Mouse (Mus musculus): ENCODE results near the gene Zc3h7a.
"Not testable (repeated sequence)": the region's sequence is repeated elsewhere in the genome, so short reads cannot be mapped to it uniquely, and the experiment has no call there.

Zc3h7a gene

DNA sequence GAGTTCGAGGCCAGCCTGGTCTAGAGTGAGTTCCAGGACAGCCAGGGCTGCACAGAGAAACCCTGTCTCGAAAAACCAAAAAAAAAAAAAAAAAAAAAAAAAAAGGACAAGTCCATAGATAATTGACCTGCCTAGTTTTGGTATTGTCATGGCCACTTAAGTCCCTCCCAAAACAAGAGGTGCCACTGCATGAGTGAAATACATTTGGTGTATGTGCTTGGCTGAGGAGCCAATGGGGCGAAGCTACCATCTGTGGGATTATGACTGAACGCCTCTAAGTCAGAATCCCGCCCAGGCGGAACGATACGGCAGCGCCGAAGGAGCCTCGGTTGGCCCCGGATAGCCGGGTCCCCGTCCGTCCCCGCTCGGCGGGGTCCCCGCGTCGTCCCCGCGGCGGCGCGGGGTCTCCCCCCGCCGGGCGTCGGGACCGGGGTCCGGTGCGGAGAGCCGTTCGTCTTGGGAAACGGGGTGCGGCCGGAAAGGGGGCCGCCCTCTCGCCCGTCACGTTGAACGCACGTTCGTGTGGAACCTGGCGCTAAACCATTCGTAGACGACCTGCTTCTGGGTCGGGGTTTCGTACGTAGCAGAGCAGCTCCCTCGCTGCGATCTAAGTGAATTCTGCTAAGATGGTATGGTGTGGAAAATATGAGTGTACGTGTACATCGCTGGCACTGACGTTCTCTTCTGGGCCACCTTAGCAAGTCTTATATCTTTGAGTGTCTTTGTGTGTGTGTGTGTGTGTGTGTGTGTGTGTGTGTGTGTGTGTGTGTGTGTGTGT is 32.3 kb downstream of the Zc3h7a start:
- not testable (repeated sequence) for DNase-seq (ENCODE audit: low read depth, low spot score)

DNA sequence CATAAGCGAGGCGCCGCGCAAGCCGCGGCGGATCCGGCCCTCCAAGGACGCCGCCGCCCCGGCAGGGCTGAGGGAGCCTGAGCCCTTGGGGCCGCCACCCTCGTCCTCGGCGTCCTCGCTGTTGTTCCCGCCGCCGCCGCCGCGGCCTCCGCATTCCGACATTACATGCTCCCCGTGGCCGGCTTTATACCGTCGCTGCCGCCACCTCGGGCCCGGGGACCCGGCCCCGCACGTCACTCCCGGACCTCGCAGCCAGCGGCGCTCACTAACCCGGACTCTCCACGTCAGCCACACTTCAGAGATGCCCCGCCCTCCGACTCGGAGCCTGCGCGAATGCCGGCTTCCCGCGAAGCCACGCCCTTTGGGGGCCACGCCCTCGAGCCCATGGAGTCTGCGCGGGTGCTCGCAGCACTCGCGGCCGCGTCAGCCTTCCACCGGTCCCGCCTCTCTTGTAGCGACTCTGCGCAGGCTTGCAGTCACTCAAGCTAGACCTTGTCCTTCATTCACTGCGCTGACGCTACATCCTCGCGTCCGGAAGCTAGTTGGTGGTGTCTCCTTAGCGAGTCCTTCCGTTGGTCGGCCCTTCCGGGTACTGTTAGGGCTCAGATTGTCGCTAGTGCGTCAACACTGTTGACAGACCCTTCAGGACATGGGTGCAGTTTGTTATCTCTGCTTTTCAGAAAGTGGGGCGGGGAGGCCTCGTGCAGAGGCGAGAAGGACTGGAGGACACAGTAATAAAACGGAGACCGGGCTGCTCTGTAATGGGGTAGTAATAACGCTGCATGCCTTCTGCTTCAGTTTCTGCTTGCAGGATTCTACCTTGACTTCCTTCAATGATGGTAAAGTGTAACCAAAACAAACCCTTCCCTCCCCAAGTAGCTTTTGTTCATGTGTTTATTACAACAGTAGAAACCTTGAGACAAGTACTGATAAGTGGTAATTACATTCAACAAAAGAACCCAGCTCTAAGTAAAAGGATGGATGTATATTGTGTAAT is 41.5 kb downstream of the Zc3h7a start, which contains the start of gene Txndc11:
Gene Txndc11 (minus strand): TSS at position 303 of the 997 bp plus-strand sequence.
- peak; percentile 98 for DNase-seq (ENCODE audit: low read depth, low spot score)

DNA sequence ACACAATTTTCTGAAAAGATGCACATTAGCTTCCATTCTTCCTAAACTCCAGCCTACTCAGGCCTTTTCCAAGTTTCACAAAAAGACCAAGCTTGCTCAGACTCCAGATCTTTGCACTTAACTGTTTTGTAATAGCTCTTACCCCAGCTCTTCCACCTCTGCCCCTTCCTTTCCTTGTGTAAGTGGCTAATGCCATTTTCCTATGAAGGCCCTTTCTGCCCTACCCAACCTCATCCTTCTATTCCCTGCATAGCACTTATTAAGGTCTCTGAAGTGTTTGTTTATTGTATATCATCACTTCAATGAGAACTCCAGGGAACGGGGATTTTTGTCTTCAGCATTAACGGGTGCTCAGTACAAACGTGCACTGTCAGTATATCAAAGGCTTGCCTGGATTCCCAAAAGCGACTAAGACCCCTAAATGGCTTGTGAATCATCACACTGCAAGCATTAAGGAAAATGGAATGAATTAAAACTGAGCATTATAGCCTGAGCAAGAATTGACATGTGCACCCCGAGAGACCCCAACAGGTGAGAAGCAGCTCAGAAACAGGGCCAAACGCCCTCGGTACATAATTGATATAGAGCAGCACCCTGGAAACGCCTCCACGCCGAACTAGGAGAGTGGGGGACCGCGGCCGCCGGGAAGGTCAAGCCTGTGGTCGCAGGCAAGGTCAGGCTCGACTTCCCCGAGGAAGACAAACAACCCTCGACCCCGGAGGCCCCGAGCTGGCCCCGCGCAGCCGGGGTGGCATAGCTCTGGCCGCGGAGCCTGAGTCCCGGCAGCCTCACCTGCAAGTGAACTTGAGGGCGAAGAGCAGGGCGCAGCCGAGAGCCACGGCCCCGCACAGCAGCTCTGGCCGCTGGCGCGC is 42.5 kb downstream of the Zc3h7a start:
- no peak for DNase-seq (ENCODE audit: low read depth, low spot score)

DNA sequence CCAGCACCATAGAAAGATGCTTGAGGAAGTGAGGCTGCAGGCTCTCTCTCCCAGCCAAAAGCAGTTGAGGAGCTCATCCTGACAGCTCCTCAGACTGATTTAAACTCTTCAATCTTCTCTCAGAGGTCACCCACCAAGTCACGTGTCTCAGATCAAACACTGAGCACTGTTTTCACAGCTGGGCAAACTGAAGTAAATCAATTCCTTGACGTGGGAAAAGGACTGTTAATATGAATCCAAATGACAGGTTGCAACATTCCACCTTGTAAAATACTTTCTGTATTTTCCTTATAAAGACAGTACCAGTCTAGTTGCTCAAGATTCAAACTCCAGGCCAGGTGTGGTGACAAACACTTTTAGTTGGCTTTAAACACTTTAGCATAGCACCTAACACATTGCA is 43.4 kb downstream of the Zc3h7a start:
- peak; percentile 44 for DNase-seq (ENCODE audit: low read depth, low spot score)

DNA sequence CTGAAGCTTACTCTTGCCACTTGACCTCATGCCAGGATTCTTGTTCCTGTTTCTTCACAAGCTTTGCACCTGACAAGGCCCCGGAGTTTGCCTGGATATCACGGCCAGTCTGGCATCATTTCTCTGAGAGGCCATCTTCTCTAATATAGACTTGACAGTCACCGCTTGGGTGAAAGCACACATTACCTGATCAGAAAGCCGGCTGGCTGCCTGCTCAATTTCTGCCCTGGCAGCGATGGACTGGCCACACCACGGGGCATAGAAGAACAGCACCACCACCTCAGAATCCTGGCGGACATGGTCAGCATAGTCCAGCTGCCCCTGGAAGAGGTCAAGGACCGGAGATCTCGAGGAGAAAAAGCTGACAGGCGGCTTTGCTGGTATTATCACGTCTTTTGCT is 47.9 kb downstream of the Zc3h7a start:
- DNase-seq (ENCODE audit: low read depth, low spot score): no peak

DNA sequence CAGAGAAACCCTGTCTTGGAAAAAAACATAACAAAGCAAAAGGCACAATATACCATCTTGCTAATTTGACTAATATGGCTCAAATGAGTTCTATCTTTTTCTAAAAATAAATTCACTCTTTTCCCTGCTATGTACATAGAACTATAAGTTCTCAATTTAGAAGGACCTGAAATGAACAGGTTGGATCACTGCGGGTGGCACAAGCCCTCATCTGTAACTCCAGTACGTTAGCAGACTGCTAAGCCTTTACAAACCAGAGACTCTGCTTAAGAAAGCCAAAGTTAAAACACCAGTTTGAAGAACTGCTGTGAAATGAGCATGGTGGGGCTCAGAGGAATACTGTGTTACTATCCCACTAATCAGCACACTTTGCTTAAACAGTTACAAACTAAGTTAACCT is 50.8 kb downstream of the Zc3h7a start:
- no peak for DNase-seq (ENCODE audit: low read depth, low spot score)

DNA sequence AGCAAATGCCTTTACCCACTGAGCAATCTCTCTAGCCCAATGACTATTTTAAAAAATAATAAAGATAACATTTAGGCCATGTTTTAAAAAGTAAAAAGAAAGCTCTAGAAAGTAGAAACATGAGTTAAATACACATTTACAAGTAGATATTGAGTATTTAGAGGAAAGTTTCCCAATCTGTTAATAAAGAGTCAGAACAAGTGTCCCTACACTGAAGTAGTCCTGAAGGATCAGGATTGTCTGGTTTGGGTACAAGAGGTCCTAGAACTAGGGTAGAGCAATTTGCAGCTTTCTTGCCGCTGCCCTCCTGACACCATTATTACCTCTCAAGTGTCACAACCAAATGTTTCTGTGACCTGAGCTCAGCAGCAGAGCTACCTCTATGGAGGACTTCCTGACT is 52.1 kb downstream of the Zc3h7a start:
- no peak for DNase-seq (ENCODE audit: low read depth, low spot score)

DNA sequence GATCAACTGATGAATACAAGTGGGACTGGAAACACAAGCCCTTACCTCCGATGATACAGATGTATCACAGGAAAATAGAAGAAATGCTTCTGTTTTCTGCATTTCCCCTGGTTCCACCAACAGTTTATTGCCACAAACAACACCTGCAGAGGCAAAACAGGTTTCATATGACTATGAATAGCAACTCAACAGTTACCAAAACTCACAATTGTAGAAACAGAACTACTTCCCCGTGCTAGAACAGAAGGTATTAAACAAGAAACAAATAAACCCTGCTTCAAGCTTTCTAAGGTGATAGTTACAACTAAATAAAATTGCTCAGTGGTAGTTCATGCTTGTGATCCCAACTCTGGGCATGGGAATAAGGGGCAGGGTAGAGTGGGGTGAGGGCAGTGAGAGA is 53.6 kb downstream of the Zc3h7a start:
- DNase-seq (ENCODE audit: low read depth, low spot score): peak; percentile 81

DNA sequence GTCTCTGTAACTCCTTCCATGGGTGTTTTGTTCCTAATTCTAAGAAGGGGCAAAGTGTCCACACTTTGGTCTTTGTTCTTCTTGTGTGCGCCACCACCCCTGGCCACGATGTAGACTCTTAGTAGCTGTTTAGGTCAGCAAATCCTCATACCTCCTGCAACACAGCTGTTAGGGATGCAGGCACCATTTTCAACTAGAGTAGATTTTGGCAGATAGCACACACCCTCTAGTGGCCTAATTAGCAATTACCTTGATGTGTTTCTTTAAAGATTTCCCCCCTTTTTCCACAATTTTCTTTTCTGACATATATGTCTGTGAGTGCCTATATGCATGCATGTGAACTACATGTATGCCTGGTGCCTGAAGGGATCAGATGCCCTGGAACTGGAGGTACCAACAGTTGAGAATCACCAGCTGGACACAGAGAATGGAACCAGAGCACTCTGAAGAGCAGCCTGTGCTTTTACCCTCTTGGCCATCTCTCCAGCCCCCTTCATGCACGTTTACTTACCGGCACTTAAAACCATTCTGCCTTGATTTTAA is 66.9 kb downstream of the Zc3h7a start:
- peak; percentile 37 for DNase-seq (ENCODE audit: low read depth, low spot score)

DNA sequence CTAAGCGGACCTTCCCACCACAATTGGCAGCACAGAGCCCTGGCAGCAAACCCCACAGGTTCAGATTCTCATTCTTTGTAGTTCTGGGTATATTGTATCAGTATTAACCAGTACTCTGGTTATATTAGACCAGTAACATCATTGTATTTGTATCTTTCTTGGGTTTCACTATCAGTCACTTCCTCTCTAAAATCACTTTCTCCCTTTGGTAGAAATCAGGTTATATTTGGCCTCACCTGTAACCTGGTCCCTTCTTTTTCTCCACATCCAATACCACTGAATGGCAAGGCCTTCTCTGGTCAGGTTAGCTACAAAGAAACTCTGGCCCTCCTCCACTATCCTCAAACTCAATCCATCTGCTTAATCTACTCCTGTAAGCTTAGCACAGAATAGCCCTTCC is 71.3 kb downstream of the Zc3h7a start:
- DNase-seq (ENCODE audit: low read depth, low spot score): peak; percentile 55

DNA sequence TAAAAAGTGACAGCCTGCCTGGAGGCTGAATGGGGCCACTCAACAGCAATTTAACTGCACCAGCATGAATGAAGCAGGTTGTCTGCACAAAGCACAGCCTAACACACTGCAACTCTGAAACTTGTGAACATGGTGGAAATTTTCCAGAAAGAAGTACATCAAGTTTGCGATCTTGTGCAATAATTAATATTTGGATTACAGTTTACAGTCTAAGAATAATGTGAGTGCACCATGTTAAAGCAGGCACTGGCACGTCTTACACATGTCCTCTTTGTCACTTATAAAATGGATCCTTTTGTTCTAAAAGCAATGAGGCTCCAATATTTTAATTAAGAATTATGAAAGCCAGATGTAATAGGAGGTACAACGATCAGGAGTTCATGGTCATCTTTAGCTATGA is 78.9 kb downstream of the Zc3h7a start:
- no peak for DNase-seq (ENCODE audit: low read depth, low spot score)

DNA sequence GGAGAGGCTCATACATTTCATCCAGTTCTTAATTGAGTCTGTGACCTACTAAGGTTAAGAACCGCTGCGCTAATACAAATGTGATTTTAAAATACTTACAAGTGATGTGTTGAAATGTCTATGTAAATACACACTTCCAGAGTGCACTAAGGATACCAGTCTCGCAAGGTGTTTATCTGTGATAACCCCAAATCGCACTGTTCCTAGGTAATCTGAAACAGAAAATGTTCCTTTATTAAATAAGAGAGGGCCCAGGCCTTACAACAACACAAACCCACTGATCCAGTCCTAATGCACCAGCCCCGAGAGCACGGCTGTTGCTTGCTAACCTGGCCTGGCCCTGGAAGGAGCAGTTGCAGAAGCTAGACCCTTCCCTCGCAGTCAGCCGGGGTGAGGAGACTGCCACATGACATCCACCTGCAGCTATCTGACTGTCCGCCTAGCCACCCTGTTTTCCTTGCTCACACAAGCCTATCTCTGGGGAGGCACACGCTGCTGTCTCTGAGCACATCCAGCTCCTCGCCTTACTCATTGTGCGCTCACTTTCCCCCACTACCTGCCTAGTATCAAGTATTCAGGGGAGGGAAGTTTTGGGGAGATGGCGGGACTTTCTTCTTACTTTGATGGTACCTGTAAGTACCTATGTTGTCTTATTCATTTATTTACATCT is 82.3 kb downstream of the Zc3h7a start:
- DNase-seq (ENCODE audit: low read depth, low spot score): no peak

DNA sequence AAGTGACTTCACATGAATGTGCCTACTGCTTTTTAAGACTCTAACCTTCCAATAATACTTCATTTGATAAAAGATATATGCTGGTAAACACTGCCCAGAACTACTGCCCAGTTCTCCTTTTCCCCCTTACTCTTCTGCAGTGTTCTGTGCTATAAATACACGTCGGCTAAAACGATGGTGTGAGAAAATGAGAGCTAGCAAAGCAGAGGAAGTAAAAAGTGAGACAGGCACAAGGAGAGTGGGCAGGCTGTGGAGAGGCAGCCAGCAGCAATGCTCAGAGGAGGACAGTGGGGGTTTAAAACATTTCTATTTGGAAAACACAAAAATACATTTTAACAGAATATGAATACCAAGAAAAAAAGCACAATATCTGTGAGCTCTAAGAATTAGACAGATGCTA is 83.7 kb downstream of the Zc3h7a start:
- peak; percentile 47 for DNase-seq (ENCODE audit: low read depth, low spot score)

DNA sequence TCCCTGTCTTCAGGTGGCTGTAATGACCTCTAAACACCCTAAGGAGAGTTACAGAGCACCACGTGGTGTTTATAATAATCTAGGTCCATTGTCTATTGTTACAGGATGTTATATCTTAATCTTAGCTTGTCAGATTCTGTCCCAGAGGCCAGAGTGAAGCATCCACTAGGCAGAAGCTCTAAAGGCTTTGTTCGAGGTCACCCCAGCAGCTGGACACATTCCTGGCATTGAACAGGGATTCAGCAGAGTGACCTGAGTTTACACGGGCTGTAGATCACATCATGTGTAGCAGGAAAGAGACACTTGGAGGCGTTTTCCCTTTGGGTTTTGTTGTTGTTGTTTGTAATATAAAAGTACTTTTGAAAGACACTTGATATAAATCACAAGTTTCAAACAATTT is 84.1 kb downstream of the Zc3h7a start:
- DNase-seq (ENCODE audit: low read depth, low spot score): no peak

DNA sequence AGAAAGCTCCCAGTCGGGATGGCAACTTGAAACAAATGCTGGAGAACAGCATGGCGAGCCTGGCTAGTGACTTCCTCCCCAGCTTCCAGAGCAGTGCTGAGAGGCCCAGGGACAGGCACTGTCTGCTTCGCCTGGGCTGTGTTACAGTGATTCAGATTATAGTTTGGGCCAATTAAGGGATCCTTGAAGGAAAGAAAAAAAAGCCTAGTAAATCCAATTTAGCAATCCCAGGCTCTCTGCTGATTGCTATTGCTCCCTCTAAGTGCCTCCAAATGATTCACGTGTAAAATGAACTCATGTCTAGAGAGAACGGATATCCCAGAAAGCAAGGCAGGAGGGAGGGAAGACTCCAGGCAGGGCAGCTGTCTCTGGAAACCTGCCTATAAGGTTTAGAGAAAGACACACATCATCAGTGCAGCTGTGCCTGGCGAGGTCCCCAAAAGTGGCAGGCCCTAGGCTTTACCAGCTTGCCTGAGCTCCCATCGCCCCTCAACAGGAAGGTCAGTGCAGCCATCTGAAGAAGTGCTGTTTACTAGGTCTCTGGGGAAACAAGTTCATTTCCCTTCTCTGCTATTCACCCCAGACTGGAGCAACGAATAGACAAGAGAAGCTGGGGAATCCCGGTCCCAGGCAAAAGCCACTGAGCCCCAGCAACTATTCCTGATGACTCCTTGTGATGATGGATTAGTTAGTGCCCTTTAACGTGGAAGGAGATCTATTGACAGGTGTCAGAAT is 85.2 kb downstream of the Zc3h7a start:
- peak; percentile 29 for DNase-seq (ENCODE audit: low read depth, low spot score)

DNA sequence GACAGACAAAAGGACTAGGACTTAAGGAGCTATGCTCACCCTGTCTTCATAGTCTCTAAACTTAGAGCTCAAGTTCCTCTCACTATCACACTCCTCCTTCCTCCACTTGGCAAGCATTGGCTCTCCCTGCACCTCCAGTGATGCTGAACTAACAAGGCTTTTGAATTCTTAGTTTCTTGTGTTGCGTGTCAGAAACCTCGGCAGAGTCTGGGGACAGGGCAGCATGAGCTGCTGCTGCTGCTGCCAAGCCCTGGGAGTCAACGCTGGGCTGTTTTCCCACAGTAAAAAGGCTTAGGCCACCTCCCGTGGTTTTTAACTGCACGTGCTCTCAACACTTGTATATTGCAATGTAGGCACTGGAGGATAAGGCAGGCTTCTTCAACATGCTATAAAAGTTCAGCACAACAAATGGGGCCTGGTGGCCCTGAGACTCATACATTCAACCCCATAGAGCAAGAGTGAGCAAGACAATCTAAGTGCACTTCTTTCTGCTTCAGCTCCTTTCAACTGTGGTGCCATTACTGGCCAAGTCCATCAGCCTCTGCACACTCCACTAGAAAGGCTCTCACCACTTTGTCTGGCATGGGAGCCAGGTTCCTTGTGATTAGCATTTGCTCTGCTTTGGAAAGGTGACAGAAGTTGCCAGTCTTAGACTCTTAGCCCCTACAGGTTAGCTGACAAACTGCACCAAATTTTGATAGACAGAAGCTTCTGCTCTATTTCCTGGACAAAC is 89.2 kb downstream of the Zc3h7a start:
- no peak for DNase-seq (ENCODE audit: low read depth, low spot score)
